Mouse (Mus musculus): ENCODE data around the gene Hoxa10. TPM values are rescaled to one million over a fixed set of nuclear protein-coding genes. Genes with fewer than 3 reads are reported as not detected.
A peak's percentile ranks its signal among the peaks of the same experiment; 100 is the strongest.

The Hoxa10 gene
- polyA plus RNA-seq, 1 experiment from 2014 or later: 10.0 TPM

GRCm38 (mm10) chr6:52228475-52229465 is 11.9 kb downstream of the Hoxa10 start:
- Histone ChIP-seq H3K27me3 (replicated peaks; ENCODE audit: control insufficient read depth, insufficient read depth, low read length) (peaks cover 78% of the 10 kb centered on the region), H3K4me1 (ENCODE audit: control insufficient read depth, insufficient read depth, low read length) (no peaks in the 10 kb centered on the region), H3K4me2 (ENCODE audit: low read depth, low read length) (peak overlapping the region; percentile 25; the same call in 1 of the 2 replicates), H3K36me3 (ENCODE audit: control insufficient read depth, insufficient read depth, low read length) (no peaks in the 10 kb centered on the region), H3K9ac (ENCODE audit: low read depth, low read length) (peak overlapping the region; percentile 60), H3K4me3 (ENCODE audit: low read length) (peak overlapping the region; percentile 32), H3K9me3 (ENCODE audit: control insufficient read depth, low read length) (no peaks in the 10 kb centered on the region), H3K27ac (ENCODE audit: low read length) (peak overlapping the region; percentile 37; the same call in 1 of the 2 replicates)
- no peak for ATAC-seq
- 3% methylated on average over 38 of the region's 38 CpGs for WGBS

DNA sequence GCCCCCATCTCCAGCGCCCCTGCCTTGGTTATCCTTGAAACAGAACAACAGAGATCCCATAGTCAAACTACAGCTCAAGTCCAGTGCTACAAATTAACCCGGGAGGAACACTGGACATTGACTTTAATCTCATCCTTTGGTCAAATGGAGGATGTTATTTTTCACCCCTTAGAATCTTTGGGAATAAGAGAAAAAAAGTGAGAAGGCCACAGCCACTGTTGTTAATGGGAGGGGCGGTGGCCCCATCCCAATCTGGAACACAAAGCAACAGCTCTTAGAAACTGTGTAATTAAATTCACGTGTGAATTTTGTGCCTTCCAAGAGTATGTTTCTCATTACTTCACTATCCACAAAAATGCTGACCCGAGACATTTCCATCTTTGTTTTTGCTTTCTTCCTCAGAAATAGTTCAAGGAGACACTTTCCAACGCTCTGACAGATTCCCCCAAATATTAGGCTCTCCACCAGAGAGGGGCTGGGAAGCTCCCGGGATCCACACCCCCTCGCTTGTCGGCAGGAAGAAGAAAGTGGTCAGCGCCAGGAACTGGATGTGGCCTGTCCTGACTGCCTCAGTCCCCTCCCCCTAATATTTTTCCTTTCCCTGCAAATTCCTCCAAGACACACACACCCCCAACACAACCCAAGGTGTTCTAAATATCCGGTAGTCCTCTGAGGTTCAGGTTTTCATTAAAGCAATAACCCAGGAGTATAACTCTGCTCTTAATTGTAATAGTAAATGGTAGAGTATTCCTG is 13.0 kb downstream of the Hoxa10 start:
- Histone ChIP-seq H3K4me3 (ENCODE audit: low read length) (no peak overlapping the region), H3K9me3 (ENCODE audit: control insufficient read depth, low read length) (no peaks in the 10 kb centered on the region), H3K9ac (ENCODE audit: low read depth, low read length) (no peak overlapping the region), H3K4me1 (ENCODE audit: control insufficient read depth, insufficient read depth, low read length) (no peaks in the 10 kb centered on the region), H3K4me2 (ENCODE audit: low read depth, low read length) (no peak overlapping the region), H3K36me3 (ENCODE audit: control insufficient read depth, insufficient read depth, low read length) (no peaks in the 10 kb centered on the region), H3K27me3 (replicated peaks; ENCODE audit: control insufficient read depth, insufficient read depth, low read length) (peaks cover 75% of the 10 kb centered on the region), H3K27ac (ENCODE audit: low read length) (no peak overlapping the region)
- 7% methylated on average over 11 of the region's 11 CpGs for WGBS
- ATAC-seq: no peak

DNA sequence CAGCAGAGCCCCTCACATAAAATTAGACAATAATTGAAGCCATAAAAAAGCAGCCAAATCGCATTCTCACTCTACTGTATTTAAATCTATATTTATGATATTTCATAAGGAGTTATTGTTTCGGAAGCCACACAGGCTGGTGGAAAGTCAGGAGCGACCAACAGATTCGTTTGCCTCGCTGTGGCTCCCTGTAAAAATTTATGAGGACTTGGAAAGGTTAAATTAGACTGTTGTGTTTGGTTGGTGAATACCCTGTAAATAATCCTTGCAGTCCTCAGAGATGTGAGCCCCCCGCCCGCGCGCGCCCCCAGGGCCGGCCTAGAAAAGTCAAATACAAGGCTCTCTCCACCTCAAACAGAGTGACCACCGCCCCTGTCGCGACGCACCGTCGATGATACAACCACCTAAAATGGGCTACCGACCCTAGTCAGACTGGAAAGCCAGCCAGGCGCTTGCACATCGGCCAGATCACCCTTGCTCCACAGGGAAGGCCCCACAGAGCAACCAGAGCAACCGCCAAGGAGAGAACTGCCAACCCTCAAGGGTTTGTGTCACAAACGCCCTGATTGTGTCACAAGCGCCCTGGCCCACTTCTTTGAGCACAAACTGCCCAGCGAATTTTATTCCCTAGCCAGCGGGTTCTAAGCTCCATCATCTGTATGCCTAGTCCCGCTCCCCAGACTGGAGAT is 13.9 kb downstream of the Hoxa10 start:
- H3K9me3 ChIP-seq (ENCODE audit: control insufficient read depth, low read length): no peaks in the 10 kb centered on the region
- peaks cover 80% of the 10 kb centered on the region for H3K27me3 ChIP-seq (replicated peaks; ENCODE audit: control insufficient read depth, insufficient read depth, low read length)
- peak overlapping the region; percentile 38; the same call in 1 of the 2 replicates for H3K4me3 ChIP-seq (ENCODE audit: low read length)
- peak overlapping the region; percentile 45 for H3K27ac ChIP-seq (ENCODE audit: low read length)
- ATAC-seq: no peak
- H3K4me1 ChIP-seq (ENCODE audit: control insufficient read depth, insufficient read depth, low read length): peaks cover 1% of the 10 kb centered on the region; the same call in 1 of the 2 replicates
- peak overlapping the region; percentile 27; the same call in 1 of the 2 replicates for H3K4me2 ChIP-seq (ENCODE audit: low read depth, low read length)
- H3K36me3 ChIP-seq (ENCODE audit: control insufficient read depth, insufficient read depth, low read length): no peaks in the 10 kb centered on the region
- H3K9ac ChIP-seq (ENCODE audit: low read depth, low read length): peak overlapping the region; percentile 24; the same call in 1 of the 2 replicates
- WGBS: 5% methylated on average over 26 of the region's 26 CpGs

DNA sequence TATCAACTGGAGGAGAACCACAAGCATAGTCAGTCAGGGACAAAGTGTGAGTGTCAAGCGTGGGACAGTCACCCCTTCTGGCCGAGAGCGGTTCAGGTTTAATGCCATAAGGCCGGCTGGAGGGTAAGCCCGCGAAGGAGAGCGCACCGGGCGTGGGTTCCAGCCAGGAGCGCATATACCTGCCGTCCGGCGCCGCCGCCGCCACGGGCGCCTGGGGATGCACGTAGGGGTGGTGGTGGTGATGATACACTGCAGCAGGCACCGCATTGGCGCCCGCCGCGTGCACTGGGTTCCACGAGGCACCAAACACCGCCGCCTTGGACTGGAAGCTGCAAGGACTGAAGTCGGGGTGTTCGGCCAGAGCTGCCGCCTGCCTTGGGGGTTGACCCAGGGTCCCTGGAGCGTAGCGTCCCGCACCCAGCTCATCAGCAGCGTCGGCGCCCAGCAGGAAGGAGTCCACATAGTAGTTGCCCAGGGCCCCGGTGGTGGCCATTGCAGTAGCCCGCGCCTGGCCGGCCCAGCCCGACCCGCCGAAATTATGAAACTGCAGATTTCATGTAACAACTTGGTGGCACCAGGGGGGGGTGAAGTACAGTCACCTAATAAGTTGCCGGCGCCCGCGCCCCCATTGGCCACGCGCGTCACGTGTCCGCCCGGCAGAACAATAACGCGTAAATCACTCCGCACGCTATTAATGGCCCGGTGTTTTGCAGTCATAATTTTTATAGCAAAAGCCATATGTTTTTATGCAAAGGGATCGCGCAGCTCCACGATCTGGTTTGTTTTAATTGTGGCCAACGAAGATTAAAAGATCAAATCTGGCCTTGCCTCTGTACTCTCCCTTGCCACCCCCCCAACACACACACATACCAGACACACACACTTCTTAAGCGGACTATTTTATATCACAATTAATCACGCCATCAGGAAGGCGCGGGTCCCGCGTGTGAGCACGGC is 14.8 kb downstream of the Hoxa10 start:
- H3K9ac ChIP-seq (ENCODE audit: low read depth, low read length): peak overlapping the region; percentile 55

GRCm38 (mm10) chr6:52224895-52225611 is 15.6 kb downstream of the Hoxa10 start:
- H3K9ac ChIP-seq (ENCODE audit: low read depth, low read length): peak overlapping the region; percentile 55
- peak overlapping the region; percentile 38 for H3K4me3 ChIP-seq (ENCODE audit: low read length)
- H3K27me3 ChIP-seq (replicated peaks; ENCODE audit: control insufficient read depth, insufficient read depth, low read length): peaks cover 84% of the 10 kb centered on the region
- 5% methylated on average over 33 of the region's 36 CpGs for WGBS
- no peaks in the 10 kb centered on the region for H3K36me3 ChIP-seq (ENCODE audit: control insufficient read depth, insufficient read depth, low read length)
- no peaks in the 10 kb centered on the region for H3K9me3 ChIP-seq (ENCODE audit: control insufficient read depth, low read length)
- H3K4me1 ChIP-seq (ENCODE audit: control insufficient read depth, insufficient read depth, low read length): peaks cover 6% of the 10 kb centered on the region; the same call in 1 of the 2 replicates
- no peak overlapping the region for H3K27ac ChIP-seq (ENCODE audit: low read length)
- peak overlapping the region; percentile 40 for H3K4me2 ChIP-seq (ENCODE audit: low read depth, low read length)
- no peak for ATAC-seq

More for the DNA sequence above, 14.8 kb downstream of the Hoxa10 start:
- peaks cover 82% of the 10 kb centered on the region for H3K27me3 ChIP-seq (replicated peaks; ENCODE audit: control insufficient read depth, insufficient read depth, low read length)
- H3K4me1 ChIP-seq (ENCODE audit: control insufficient read depth, insufficient read depth, low read length): peaks cover 6% of the 10 kb centered on the region; the same call in 1 of the 2 replicates
- peak overlapping the region; percentile 40 for H3K4me2 ChIP-seq (ENCODE audit: low read depth, low read length)
- H3K27ac ChIP-seq (ENCODE audit: low read length): no peak overlapping the region
- 2% methylated on average over 69 of the region's 69 CpGs for WGBS
- no peaks in the 10 kb centered on the region for H3K36me3 ChIP-seq (ENCODE audit: control insufficient read depth, insufficient read depth, low read length)
- no peaks in the 10 kb centered on the region for H3K9me3 ChIP-seq (ENCODE audit: control insufficient read depth, low read length)
- ATAC-seq: no peak
- H3K4me3 ChIP-seq (ENCODE audit: low read length): peak overlapping the region; percentile 38

- WGBS: 12% methylated on average over 24 of the region's 24 CpGs
- no peak overlapping the region for H3K27ac ChIP-seq (ENCODE audit: low read length)
- H3K36me3 ChIP-seq (ENCODE audit: control insufficient read depth, insufficient read depth, low read length): no peaks in the 10 kb centered on the region
- no peaks in the 10 kb centered on the region for H3K9me3 ChIP-seq (ENCODE audit: control insufficient read depth, low read length)
- no peak for ATAC-seq
- peak overlapping the region; percentile 40 for H3K4me2 ChIP-seq (ENCODE audit: low read depth, low read length)
- H3K27me3 ChIP-seq (replicated peaks; ENCODE audit: control insufficient read depth, insufficient read depth, low read length): peaks cover 85% of the 10 kb centered on the region
- H3K4me3 ChIP-seq (ENCODE audit: low read length): peak overlapping the region; percentile 38
- peaks cover 6% of the 10 kb centered on the region; the same call in 1 of the 2 replicates for H3K4me1 ChIP-seq (ENCODE audit: control insufficient read depth, insufficient read depth, low read length)
- H3K9ac ChIP-seq (ENCODE audit: low read depth, low read length): no peak overlapping the region
Measured at GRCm38 (mm10) chr6:52223939-52224760, 16.5 kb downstream of the Hoxa10 start.

DNA sequence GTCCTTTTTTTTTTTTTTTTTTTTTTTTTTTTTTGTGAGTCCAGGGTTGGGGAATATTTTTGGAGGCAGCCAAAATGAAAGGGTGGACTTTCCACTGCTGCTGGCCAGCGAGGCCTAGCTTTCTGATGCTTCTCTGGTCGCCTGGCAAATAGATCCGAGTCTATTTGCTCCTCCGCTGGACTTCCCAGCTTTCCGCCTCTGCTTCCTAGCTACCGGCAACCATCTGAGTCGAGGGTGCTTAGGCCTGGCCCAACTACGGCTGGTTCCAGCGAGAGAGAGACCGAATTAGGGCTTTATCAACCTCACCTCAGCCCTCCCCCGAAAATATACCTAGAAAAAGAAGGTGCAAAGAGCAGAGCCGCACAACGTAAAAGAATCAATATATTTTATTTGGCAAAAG is 17.9 kb downstream of the Hoxa10 start:
- Histone ChIP-seq H3K27me3 (replicated peaks; ENCODE audit: control insufficient read depth, insufficient read depth, low read length) (peaks cover 86% of the 10 kb centered on the region), H3K4me3 (ENCODE audit: low read length) (peak overlapping the region; percentile 12; the same call in 1 of the 2 replicates), H3K36me3 (ENCODE audit: control insufficient read depth, insufficient read depth, low read length) (no peaks in the 10 kb centered on the region), H3K9ac (ENCODE audit: low read depth, low read length) (peak overlapping the region; percentile 33; the same call in 1 of the 2 replicates), H3K27ac (ENCODE audit: low read length) (no peak overlapping the region), H3K4me2 (ENCODE audit: low read depth, low read length) (peak overlapping the region; percentile 30; the same call in 1 of the 2 replicates), H3K9me3 (ENCODE audit: control insufficient read depth, low read length) (no peaks in the 10 kb centered on the region), H3K4me1 (ENCODE audit: control insufficient read depth, insufficient read depth, low read length) (peaks cover 6% of the 10 kb centered on the region; the same call in 1 of the 2 replicates)
- no peak for ATAC-seq
- 38% methylated on average over 13 of the region's 13 CpGs for WGBS

Measured in intestine, embryonic 16.5 days (tissue).